Mouse (Mus musculus): ENCODE data around the gene Stat4.

Stat4 gene

DNA sequence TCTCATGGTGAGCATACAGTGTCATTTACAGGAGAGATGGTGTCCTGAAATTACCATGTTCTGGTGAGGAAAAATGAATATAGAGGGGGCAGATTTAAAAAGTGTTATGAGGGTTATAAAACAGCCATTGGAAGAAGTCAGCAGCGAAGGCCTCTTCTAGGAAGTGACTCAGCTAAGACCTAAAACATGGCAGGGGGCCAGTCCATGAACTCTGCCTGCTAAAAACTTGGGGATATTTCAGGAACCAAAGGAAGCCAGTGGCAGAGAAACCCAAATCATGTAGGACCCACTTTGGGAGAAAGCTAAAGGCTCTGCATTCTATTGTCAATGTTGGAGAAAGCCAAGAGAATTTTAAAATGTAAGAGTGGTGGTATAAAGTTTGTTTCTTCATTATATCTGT, 125.4 kb downstream of the Stat4 start:
- DNase-seq = peak; percentile 23

GRCm38 (mm10) chr1:52113067-52113665, 126.2 kb downstream of the Stat4 start:
- no peak for DNase-seq

DNA sequence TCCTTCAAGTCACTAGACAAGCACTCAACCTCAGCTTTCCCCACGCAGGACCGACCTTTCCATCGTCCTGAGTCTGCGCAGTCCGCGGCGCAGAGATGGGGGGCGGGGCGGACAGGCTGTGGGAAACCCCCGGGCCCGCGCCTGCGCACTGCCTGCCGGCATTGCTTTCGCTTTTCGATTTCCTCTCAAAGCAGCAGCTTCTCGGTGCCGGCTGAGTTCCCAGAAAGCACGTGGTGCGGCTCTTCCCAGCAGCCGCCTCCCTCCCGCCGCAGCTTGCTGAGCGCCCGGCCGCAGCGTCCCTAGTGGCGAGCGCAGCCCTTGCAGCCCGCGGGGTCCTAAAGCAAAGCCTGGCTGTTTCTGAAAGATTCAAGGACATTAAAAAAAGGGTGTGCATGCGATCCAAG, 126.7 kb downstream of the Stat4 start:
- DNase-seq = peak; percentile 99

- no peak for DNase-seq
Observed at GRCm38 (mm10) chr1:52116441-52116840, 129.5 kb downstream of the Stat4 start.

DNA sequence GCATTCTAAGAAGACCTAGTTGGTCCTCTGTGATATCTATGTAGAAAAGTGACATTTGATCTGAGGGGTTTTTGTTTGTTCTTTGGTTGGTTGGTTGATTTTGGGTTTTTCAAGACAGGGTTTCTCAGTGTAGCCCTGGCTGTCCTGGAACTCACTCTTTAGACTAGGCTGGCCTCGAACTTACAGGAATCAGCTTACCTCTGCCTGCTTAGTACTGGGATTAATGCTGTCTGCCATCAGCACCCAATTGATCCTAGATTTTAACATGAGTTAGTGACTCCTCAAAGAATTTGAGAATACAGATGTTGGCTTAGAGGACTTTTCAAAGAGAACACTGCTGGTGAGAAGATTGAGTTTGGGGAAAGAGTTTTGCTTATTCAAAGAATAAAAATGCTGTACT, 130.8 kb downstream of the Stat4 start:
- no peak for DNase-seq

GRCm38 (mm10) chr1:52118860-52119591, 132.1 kb downstream of the Stat4 start, which contains the start of gene Stat1:
Gene Stat1 (plus strand): TSS chr1:52119440.
- peak; percentile 83 for DNase-seq

DNA sequence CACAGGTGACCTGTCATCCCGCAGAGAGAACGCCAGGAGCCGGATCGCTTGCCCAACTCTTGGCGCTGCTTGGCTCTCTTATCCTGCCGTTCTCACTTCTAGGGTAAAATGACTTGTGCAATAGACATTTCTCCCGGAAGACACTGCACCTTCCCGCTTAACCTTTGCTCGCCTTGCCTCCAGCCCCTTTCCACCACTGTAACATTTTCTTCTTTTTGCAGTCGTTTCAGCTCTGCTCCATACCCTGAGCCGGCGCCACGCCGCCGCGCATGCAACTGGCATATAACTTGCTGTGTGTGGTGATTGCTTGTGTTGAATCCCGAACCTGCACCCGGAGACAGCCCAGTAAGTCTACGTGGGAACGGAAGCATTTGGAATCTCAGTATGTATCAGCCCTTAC, 132.7 kb downstream of the Stat4 start:
- DNase-seq = no peak

DNA sequence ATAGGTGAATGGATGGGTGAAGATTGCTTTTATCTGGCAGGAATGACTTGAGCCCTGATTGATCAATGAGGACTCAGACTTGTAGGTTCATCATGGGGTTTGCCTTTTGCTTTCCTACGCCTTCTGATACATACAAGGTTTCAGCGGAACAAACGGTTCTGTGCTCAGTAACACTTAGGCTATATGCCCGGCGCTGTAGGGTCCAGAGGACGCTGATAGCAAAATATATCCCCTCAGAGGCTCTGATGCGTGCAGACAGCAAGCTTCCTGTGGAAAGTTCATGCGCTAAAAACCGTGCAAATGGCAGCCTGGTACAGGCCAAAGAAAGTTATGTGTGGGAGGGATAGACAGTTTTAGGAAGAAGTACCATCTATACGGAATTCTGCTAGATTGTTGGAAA, 133.2 kb downstream of the Stat4 start:
- no peak for DNase-seq

GRCm38 (mm10) chr1:52121052-52121451, 134.1 kb downstream of the Stat4 start:
- no peak for DNase-seq

- DNase-seq = no peak
Observed at GRCm38 (mm10) chr1:52124818-52125217, 137.9 kb downstream of the Stat4 start.

GRCm38 (mm10) chr1:52127350-52127749, 140.4 kb downstream of the Stat4 start:
- DNase-seq = no peak

GRCm38 (mm10) chr1:52129794-52130193, 142.8 kb downstream of the Stat4 start:
- DNase-seq = no peak

GRCm38 (mm10) chr1:52131787-52132377, 144.9 kb downstream of the Stat4 start:
- no peak for DNase-seq

DNA sequence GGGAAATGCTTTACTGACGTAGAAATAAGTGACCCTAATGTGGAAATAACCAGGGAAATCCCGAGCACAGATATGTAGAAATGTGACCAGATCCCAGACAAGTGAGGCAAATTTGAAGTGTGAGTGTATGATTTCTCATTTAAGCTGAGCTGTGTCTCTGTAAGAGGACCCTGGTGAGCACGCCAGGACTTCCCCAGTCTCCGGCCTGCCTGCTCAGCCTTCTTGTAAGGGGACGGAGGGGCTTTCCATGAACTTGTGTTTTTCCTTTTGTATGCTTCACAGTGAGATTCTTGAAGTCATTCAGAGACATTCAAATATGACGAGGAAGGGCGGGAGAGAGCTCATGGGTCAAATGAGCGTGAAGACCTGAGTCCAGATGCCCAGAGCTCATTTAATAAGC, 146.3 kb downstream of the Stat4 start:
- no peak for DNase-seq

DNA sequence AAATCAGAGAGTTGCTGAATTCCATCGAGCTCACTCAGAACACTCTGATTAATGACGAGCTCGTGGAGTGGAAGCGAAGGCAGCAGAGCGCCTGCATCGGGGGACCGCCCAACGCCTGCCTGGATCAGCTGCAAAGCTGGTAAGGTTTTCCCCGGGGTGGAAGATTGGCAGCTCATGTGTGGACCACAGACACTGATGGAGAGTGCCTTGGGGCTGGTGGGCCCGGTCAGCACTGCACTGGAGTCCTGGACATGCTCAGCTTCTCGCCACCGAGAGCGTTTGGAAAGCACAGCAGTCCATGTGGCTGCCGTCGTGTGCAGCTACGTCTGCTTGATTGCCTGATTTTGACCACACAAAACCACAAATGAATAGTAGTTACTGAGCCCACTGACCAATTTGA, 150.3 kb downstream of the Stat4 start:
- DNase-seq = no peak

DNA sequence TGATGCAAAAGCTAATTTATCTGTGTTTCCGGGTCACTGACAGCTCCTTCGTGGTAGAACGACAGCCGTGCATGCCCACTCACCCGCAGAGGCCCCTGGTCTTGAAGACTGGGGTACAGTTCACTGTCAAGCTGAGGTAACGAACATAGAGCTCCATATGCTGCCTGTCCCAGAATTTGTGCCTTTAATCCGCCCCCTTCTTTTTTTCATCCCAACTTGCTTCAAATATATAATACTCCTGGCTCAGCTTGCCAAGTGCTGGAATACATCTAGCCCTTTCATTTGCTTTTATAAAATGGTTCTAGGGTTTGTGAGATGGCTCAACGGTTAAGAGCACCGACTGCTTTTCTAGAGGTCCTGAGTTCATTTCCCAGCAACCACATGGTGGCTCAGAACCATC, 153.6 kb downstream of the Stat4 start:
- no peak for DNase-seq

- DNase-seq = no peak
Observed at GRCm38 (mm10) chr1:52141482-52141881, 154.5 kb downstream of the Stat4 start.

DNA sequence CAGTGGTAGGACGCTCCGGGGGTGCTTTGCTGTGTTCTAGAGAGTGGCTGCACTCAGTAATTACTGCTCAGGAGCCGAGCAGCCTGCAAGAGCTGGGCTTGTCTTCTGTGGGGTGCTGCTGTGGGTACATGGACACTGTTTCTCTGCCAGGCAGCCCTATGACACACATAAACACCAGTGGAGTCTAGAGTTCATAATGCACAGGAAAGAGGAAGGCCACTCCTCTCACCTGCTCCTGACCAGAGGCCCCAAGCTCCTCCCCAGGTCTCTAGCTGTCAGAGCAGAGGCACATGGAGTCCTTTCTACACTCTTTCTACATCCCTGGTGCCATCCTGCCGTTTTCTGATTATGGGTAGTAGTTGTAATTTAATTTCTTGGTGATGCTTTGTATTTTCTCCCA, 155.2 kb downstream of the Stat4 start:
- DNase-seq = no peak

DNA sequence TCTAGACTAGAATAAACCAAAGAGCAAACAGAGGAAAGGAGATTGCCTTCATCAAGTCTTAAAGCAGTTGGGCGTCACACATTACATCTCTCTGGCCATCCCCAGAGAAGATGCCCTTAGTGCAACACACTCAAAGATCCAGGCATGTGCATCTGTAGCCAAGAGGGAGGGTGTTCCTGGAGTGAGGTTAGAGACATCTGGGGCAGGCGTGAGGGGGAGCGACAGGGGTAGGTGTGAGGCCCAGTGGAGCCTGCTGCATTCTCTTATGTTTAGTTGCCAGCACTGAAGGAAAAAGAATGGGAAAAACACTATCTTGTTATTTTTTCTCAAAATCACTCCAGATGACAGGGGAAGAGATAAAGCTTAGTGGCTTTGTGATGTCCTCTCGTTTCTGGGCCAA, 156.2 kb downstream of the Stat4 start:
- no peak for DNase-seq

DNA sequence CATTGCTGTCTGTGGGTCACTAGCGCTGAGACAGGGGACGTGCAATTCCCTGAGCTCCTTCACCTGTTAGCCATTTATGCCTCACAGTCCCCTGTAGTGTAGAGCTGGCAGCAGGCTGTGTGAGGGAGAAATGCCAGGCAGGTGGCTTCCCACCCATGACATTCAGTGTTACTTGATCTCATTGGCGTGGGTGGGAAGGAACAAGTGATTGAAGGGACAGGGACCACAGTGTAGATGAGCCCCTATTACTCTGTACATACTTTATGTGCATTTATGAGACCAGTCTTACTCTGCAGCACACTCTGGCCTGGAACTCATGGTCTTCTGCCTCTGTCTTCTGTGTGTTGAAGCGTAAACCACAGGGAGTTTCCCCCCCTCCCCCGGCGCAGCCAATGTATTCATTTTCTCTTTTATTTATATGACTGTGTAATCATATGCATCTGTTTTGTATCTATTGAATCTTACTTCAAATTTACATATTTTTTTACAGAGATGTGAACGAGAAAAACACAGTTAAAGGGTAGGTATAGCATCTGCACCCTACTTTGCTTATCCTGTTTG, 156.7 kb downstream of the Stat4 start:
- DNase-seq = no peak

GRCm38 (mm10) chr1:52144907-52145306, 158.0 kb downstream of the Stat4 start:
- DNase-seq = no peak

DNA sequence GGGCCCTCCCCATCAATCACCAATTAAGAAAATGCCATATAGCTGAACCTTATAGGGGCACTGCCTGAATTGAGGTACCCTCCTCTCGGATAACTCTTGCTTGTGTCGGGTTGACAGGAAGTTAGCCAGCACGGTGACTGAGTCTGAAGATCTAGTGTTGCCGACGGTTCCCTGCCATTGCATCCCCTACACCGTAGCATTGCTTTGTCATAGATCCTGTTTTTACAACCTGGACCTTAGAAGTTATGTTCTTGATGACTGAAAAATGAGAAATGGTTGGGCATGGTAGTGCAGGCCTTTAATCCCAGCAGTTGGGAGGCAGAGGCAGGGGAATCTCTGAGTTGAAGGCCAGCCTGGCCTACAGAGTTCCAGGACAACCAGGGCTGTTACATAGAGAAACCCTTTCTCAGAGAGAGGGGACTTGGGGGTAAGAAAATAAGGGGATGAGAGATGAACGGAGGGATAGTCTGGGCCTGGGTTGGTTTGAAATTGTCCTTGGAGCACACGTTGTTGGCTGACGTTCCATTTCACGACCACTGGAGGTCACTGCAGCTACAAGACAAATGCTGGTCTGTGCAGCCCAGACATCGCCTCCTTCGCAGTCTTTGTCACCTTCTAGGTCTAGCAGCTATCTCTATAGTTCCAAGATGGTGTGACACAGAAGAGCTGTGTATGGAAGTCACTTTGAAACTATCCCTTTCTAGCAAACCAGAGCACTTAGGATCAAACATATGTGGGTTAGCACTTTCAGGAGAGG, 159.4 kb downstream of the Stat4 start:
- peak; percentile 70 for DNase-seq

- DNase-seq = no peak
Observed at GRCm38 (mm10) chr1:52147431-52147830, 160.5 kb downstream of the Stat4 start.
